Mouse (Mus musculus) cerebellum, adult 2 months (tissue): ENCODE measurements around the gene Pcdh19. TPM values are rescaled to one million over a fixed set of nuclear protein-coding genes. Genes with fewer than 3 reads are reported as not detected.

ENCODE experiments used
- DNase-seq, 2 experiments: peaks; one replicate each; pipeline ENCODE4 v3.0.0; 2021
- H3K27ac ChIP-seq: fragments of 200-500 bp; 2 replicates; pipeline ENCODE4 v1.5.1; 2012; ENCODE audit warnings: low read length, control low read depth, inconsistent platforms; ENCODE audit not compliant: insufficient read depth
- H3K27me3 ChIP-seq: fragments of 200-500 bp; 2 replicates; pipeline ENCODE4 v1.6.1; 2012; ENCODE audit warnings: inconsistent platforms, mild to moderate bottlenecking, low read length, moderate library complexity; ENCODE audit not compliant: control insufficient read depth, insufficient read depth
- H3K4me1 ChIP-seq: fragments of 200-500 bp; 2 replicates; pipeline ENCODE4 v1.6.1; 2011; ENCODE audit warnings: low read length; ENCODE audit not compliant: control insufficient read depth, insufficient read depth
- H3K4me3 ChIP-seq: fragments of 200-500 bp; replicated peaks from 2 replicates; pipeline ENCODE3; 2011; ENCODE audit warnings: mild to moderate bottlenecking, low read depth, low read length, control low read depth; ENCODE audit not compliant: insufficient read depth
- CTCF ChIP-seq: fragments of 200-500 bp; IDR thresholded peaks from 2 replicates; pipeline ENCODE4 v1.5.1; 2011; ENCODE audit warnings: low read depth, mild to moderate bottlenecking, control low read depth, low read length, moderate library complexity, borderline replicate concordance; ENCODE audit not compliant: insufficient read depth
- POLR2A ChIP-seq: fragments of 200-500 bp; IDR thresholded peaks from 2 replicates; pipeline ENCODE4 v1.6.1; 2011; ENCODE audit warnings: low read length, control low read depth, borderline replicate concordance; ENCODE audit not compliant: insufficient read depth
- WGBS: fragments of 180-500 bp; shearing (Covaris S2); methylation state at CpG from one replicate; pipeline ENCODE4 v1.1.7; 2018; 5-methylcytosine and 5-hydroxymethylcytosine counted together
- polyA plus RNA-seq: library from polyadenylated mRNA; depleted of rRNA; stranded (reverse); fragments of >200 nt; gene quantifications from 2 replicates; pipeline ENCODE4 v1.2.3, GENCODE M21; 2012

Gene Pcdh19
- polyA plus RNA-seq, 1 experiment = 4.0 TPM

DNA sequence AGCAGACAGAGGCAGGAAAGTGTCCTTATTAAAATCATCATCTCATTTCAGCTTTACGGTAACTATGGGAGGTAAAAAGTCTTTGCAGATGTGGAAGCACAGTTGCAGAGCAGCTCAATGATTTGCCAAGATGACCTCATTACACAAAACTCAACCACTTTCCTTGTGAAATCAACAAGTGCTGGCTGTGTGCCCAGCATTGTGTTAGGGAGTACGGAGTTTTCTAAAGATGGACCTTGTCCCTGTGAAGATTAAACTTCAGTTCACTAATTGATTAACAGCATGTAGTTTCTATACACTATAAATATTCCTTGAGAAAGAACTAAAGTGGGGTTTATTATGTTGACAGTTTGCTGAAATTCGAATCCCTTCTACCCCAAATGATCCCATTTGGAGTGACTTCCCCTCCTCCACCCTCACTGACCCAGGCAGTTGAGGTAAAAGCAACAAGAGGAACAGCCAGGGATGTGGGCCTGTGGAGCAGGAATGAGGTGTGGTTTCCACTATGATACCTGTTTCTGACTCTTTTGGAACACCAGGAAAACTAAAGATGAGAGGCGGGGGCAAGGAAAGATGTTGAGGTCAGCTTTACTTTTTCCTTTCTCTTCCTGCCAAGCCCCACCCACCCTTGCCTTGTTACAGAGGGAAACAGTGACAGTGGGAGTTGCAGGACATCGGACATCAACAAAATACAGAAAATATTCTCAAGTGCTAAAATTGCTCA, 4.4 kb upstream of the Pcdh19 start:
- Histone ChIP-seq H3K27me3 (no peaks in the 10 kb centered on the region), H3K4me3 (no peak overlapping the region), H3K4me1 (no peaks in the 10 kb centered on the region), H3K27ac (no peak overlapping the region)
- no peak for DNase-seq
- WGBS = 60% methylated on average over 5 of the region's 5 CpGs
- TF ChIP-seq POLR2A = no peak
- TF ChIP-seq CTCF = no peak

DNA sequence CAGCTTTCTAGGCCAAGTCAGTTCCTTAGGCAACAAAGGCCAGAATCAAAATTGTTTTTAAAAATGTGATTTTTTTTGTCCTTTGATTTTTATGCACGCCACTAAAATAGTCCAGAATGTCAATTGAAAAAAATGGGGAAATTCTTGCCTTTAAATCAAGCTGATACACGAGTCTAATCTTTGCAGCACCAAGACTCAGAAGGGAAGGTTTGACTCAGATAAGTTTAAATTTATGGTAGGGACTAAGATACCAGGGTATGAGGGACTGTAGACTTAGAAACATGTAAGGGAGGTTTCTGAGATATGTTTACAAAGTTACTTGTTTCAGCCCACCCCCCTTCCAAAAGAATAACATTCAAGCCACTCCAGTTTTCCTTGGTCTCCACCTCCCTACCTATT, 3.6 kb upstream of the Pcdh19 start:
- TF ChIP-seq CTCF (no peak), POLR2A (no peak)
- H3K4me3 ChIP-seq = no peak overlapping the region
- H3K4me1 ChIP-seq = no peaks in the 10 kb centered on the region
- DNase-seq = no peak
- 40% methylated on average over 2 of the region's 2 CpGs for WGBS
- H3K27ac ChIP-seq = no peak overlapping the region
- H3K27me3 ChIP-seq = no peaks in the 10 kb centered on the region; the same call in 1 of the 2 replicates

DNA sequence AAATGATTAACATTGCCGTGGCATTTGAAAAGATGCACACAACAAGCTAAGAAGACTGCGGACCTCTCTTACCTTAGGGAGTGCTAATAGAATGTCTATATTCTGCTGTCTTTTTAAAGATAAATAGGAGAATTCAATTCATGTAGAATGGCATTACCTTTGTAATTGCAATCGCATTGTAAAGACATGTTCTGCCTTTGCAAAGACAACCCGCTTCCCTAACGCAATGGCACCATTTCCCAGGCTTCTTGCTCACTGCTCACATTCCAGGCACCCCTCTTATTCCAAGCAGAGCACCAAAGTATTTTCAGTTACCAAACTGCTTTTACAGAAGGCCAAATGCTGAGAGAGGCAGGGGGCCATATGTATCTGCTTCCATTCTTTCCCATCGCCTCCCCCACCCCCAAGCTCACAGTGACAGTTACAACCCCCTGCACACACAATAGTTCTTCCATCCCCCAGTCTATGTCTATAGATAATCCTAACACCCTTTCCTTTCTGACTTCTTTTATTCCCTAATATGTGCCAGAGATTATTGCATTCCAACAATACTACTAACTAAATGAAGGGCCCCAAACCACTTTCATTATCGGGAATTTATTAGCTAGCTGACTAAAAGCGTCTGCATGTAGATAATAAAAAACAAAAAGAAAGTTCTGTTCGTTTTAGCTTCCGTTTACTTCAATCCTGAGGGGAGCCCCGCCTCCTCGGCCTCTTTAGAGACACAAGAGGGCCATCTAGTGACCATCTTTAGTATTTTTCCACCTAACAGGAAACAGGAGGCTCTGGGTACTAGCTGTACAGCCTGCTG, 3.0 kb upstream of the Pcdh19 start:
- no peaks in the 10 kb centered on the region; the same call in 1 of the 2 replicates for H3K27me3 ChIP-seq
- TF ChIP-seq POLR2A (no peak), CTCF (peak; percentile 49; the same call in 1 of the 2 replicates)
- 7% methylated on average over 12 of the region's 12 CpGs for WGBS
- no peaks in the 10 kb centered on the region for H3K4me1 ChIP-seq
- no peak overlapping the region for H3K27ac ChIP-seq
- peak overlapping the region; percentile 42 for H3K4me3 ChIP-seq
- peak; percentile 31 to 57 for DNase-seq

DNA sequence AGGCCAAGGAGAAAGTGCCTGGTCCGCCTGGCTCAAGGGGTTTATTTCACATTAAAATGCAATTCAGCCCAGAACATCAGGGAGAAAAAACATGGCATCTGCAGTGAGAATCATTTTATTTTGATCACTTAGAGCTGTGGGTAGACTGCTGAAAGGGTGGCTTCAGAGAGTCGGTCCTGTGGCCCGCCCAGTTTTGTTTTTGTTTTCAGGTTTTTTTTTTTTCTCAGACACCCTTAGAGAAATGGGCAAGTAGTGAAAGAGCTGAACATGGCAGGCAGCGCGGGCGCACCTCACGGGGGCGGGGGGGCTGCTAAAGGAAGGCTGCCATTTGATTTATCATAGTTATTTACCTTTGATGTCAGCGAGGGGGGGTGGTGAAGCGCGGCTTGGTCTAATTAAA, 2.0 kb upstream of the Pcdh19 start:
- TF ChIP-seq POLR2A = no peak
- no peak for TF ChIP-seq CTCF
- Histone ChIP-seq H3K27me3 (no peaks in the 10 kb centered on the region; the same call in 1 of the 2 replicates), H3K4me1 (peaks cover 3% of the 10 kb centered on the region; the same call in 1 of the 2 replicates), H3K4me3 (peak overlapping the region; percentile 44), H3K27ac (no peak overlapping the region)
- WGBS = 7% methylated on average over 11 of the region's 11 CpGs
- peak in 1 of 2 experiments; percentile 8 for DNase-seq

DNA sequence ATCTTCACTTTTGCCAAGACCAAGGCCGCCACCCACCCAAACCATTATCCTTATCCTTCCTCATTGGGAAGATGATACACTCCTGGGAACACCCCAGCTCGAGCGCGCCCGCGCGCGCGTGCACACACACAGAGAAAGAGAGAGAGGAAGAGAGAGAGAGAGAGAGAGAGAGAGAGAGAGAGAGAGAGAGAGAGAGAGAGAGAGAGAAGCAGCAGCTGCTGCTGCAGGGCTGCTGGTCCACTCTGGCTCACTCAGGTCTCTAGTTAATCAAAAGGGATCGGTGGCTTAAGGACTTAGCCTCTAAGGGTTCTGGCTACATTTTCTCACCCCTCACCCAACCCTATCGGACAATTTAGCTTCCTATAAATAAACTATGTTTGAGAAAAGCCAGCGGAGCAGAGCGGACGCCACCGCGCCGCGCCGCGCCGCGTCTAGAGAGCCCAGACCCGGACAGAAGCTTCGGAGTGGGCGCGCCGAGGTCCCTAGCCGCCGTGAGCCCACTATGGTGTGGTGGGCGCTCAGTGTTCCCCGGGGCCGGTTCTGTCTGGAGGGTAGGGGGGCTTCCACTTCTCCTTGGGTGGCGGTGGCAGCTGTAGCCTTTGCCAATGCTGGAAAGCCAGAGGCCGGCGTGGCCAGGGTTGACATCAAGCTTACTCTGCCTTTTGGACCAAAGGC, 926 bp upstream of the Pcdh19 start:
- Histone ChIP-seq H3K4me1 (peaks cover 3% of the 10 kb centered on the region; the same call in 1 of the 2 replicates), H3K4me3 (peak overlapping the region; percentile 37), H3K27ac (no peak overlapping the region), H3K27me3 (no peaks in the 10 kb centered on the region; the same call in 1 of the 2 replicates)
- TF ChIP-seq POLR2A = no peak
- TF ChIP-seq CTCF = no peak
- peak in 1 of 2 experiments; percentile 20 for DNase-seq
- 7% methylated on average over 34 of the region's 35 CpGs for WGBS

DNA sequence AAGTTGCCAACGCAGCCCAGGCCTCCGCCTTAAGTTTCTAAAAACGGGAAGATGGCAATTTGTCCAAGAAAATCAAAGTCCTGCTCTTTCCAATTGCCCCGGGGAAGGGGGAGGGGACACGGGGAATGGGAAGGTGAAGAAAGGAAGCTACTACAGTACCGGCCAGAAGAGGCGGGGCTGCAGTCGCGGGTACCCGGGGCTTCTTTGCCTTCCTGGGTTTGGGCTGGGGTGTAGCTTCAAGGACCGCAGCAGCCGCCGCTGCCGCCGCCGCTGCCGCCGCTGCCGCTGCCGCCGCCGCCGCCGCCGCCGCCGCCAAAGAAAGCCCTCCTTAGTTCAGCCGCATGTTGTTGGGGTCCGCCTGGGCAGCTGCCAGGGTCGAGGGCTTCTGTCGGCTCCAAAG, 631 bp downstream of the Pcdh19 start:
- peak in 1 of 2 experiments; percentile 12 for DNase-seq
- no peak for TF ChIP-seq CTCF
- no peak for TF ChIP-seq POLR2A
- no peaks in the 10 kb centered on the region; the same call in 1 of the 2 replicates for H3K27me3 ChIP-seq
- peak overlapping the region; percentile 48 for H3K4me3 ChIP-seq
- 9% methylated on average over 25 of the region's 31 CpGs for WGBS
- no peak overlapping the region for H3K27ac ChIP-seq
- peaks cover 3% of the 10 kb centered on the region; the same call in 1 of the 2 replicates for H3K4me1 ChIP-seq

DNA sequence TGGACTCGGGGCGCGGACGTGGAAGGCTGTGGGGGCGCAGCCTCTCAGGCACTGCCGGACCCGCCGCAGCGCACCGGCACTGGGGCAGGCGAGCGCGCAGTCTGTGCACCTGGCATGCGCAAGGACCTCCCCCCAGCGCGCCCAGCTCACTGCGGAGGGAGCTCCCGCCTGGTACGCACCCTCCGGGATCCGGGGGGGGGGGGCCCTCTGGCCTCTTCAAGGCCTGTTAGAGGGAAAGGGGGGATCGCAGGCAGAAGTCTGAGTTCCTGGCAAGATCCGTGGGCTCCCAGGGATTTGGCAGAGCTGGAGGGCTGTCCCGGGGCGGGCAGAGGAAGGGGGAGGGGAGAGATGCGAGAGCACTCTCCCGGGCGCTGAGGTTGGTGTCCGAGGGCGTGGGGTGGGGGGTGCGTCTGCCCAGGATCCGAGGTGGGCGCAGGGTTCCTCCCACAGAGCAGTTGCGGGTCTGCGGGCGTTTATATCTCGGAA, 1.1 kb downstream of the Pcdh19 start:
- DNase-seq = peak in 1 of 2 experiments; percentile 10
- WGBS = 9% methylated on average over 19 of the region's 37 CpGs
- no peak overlapping the region for H3K27ac ChIP-seq

More for the DNA sequence above, 1.1 kb downstream of the Pcdh19 start:
- peak overlapping the region; percentile 18 for H3K4me3 ChIP-seq
- H3K4me1 ChIP-seq = peaks cover 3% of the 10 kb centered on the region; the same call in 1 of the 2 replicates
- no peaks in the 10 kb centered on the region; the same call in 1 of the 2 replicates for H3K27me3 ChIP-seq
- no peak for TF ChIP-seq POLR2A
- TF ChIP-seq CTCF = no peak
